Mouse (Mus musculus): ENCODE data around the gene Hba-a2.
A peak's percentile ranks its signal among the peaks of the same experiment; 100 is the strongest.
"Not testable (repeated sequence)": the region's sequence is repeated elsewhere in the genome, so short reads cannot be mapped to it uniquely, and the experiment has no call there.

The Hba-a2 gene

DNA sequence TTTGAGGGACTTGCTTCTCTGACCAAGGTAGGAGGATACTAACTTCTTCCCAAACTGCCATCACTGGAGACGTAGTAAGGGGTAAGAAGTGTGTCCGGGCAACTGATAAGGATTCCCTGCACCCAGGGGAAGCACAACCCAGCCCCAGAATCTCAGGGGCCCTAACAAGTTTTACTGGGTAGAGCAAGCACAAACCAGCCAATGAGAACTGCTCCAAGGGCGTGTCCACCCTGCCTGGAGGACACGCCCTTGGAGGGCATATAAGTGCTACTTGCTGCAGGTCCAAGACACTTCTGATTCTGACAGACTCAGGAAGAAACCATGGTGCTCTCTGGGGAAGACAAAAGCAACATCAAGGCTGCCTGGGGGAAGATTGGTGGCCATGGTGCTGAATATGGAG is at the start of gene Hba-a2:
Hba-a2 (plus strand) TSS at position 287 of the 400 bp plus-strand sequence.
- DNase-seq, result not testable (repeated sequence)

DNA sequence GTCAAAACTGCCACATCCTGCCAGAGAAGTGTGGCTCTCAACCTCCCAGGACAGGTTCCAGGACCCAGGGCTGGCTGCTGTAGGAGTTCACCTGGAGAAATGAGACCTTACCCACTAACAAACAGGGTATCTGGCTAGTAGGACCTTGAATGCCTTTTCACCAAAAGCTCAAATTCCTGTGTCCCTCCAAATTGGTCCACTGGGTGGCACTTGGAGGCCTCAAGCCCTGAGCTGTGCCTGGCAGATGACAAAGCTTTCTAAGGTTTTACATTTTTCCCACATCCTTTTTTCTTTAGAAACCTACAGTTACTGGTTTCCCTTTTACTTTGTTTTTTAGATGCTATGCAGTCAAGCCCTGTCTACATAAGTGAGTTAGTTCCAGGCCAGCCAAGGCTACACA is 49.2 kb upstream of the Hba-a2 start:
- no peak for DNase-seq

DNA sequence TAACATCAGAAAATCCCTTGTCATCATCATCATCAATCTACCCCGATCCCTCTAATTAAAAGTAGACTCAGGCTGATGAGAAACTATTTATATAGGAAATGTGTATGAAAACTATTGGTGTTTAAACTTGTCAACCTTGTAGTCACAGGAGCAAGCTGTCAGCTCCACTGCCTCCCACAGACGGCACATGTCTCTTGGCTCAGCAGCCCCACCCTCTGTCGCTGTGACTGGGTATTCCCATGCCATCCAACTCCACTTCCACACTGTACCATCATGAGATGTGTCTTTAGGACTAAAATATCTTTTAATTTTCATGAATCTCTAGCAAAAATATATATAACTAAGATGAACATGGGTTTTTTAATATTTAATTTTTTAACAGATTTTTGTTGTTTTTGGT is 47.9 kb upstream of the Hba-a2 start:
- DNase-seq, result no peak

DNA sequence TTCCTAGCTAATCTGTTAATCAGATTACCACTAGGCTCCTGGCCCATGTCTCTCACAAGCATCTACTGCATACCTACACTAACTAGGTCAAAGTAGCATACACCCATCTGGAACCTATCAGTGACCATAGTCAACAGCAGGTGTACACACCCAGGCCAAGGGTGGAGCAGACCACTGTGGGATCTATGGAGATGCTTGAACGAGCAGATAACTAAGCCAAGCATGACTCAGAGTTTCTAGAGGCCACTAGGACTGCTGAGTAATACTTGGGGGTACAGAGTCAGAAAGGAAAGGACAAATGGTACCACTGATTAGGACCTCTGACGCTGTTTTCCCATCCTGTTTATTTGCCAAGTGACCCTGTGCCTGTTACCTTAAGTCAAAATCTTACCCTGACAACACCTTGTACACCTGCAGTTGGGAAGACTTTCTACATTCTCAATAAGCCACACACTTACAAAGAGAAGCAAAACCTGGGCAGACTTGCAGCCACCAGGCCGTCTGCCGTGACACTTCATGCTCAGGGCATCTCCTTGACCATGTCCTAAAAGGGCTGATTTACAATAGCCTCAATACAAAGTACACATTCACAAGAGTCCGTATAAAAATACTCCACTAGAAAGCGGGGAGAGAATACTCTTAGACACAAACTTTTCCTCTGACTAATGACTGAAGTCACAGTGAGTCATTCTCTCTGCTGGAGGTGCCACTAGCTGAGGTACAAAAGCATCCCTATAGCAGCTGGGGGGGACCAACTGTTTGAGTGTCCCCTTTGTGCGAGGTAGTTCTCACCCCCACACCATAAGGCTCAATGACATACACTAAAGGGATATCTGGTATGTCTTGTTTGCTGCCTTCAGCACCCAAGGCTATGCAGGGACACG is 45.2 kb upstream of the Hba-a2 start:
- DNase-seq, result no peak

DNA sequence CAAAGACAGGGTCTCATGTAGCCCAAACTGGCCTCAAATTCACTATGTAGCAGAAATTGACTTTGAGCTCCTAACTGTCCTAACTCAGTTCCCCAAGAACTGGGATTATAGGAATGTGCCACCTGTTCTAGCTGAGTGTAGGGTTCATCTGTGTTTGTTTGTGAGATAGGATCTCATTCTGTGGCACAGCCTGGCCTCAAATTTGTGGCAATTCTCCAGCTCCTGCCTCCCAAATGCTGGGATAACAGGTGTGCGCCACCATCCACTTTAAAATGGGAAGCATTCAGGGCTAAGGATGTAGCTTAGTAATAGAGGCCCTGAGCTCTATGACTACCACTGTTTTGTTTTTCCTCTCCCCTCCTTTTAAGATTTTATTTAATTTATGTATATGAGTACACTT is 43.2 kb upstream of the Hba-a2 start:
- DNase-seq, result peak; percentile 52

DNA sequence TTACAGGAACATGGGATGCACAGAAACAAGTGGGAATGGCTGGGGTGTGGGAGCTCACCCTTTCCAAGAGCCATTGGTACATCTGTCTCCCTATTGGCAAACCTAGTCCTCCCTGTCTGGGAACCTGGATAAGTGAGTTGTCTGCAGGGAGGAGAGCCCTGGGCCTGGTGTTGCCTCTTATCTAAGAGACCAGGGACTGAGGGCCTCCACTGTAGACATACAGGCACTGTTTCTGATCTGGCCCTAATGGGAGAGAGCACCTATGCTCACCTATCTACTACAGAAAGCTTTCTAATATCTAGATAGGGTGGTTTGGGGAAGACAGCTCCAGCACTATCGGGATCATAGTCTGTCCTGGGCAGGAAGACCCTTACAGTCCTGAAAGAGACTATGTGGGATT is 40.1 kb upstream of the Hba-a2 start:
- DNase-seq, result no peak

DNA sequence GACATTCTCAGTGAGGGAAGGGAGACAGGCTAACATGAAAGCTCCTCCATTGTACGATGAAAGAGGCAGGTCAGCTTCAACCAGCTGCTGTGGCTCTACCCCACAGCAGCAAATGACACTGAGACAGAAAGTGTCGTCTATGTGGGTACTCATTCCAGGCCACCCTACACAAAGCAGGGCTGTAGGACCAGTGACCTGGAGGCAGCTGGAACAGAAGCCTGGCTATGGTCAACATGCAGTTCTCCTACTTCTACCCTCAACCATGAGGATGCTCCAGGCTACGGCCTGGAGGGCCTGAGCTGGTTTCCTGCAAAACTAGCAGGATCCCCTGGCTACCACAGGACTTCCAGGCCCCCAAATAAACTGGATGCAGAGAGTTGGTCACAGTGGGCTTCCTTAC is 39.7 kb upstream of the Hba-a2 start:
- DNase-seq, result no peak

DNA sequence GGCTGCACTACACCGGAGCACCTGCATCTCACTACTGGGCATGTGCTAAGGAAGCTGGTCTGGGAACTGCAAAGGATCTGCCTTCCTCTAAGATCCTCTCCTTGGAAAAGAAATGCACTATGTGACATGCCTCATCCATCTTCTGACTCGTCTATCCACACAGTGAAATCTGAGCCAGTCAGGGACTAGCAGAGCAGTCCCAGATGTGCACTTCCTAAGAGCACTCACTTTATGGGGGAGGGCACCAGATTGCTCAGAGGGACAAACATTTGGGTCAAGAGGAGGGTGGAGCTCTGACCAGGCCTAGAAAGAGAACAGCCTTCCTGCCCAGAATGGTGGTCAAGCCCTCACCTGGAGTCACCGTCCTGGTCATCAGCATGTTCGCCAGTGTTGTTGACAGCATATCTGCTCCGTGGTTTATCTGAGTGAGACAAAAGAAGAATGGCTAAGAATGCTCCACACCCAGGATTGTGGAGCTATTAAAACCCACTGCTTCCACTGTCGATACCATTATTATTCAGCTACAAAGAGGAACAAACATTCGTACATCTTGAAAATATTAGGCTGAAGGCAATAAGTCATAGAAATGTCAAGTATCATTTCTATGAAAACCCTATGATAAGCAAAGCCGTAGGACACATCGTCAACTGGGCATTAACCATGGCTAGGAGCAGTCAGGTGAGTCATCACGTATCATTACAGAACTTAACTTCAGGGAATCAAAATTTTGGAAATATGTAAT is 33.4 kb upstream of the Hba-a2 start:
- no peak for DNase-seq

DNA sequence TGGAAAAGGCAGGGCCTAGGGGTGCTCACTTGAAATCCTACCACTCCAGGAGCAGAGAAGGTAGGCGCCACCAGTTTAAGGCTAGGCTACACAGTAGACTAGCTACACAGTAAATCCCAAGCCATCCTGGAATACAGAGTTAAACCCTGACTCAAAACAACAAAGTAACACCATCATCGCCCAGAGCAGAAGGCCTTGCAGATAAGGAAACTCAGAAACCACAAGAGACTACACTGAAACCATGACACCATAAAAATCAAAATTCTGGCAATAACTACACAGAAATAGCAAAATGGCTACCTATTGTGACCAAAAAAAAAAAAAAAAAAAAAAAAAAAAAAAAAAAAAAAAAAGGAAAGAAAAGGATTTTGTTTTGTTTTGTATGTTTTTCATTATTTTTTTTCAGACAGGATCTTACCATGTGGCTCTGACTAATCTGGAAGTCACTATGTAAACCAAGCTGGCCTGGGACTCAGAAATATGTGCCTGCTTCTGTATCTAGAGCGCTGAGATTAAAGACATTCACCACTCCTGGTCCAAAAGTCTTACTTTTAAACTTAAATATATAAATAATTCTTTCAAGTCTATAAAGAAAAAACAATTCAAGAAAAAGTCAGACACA is 31.1 kb upstream of the Hba-a2 start:
- no peak for DNase-seq

DNA sequence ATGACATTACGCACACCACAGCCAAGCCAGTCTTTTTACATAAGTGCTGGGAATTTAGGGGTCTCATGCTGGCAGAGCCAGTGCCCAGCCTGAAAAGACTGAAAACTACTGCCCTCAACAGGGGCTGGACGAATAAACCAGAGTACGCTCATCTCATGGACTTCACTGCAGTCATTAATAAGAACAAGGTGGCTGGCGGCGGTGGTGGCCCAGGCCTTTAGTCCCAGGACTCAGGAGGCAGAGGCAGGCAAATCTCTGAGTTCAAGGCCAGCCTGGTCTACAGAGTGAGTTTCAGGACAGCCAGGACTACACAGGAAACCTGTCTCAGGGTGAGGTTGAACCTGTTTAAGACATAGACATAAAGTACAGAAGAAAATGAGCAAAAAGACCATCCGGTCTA is 30.1 kb upstream of the Hba-a2 start:
- DNase-seq, result no peak

DNA sequence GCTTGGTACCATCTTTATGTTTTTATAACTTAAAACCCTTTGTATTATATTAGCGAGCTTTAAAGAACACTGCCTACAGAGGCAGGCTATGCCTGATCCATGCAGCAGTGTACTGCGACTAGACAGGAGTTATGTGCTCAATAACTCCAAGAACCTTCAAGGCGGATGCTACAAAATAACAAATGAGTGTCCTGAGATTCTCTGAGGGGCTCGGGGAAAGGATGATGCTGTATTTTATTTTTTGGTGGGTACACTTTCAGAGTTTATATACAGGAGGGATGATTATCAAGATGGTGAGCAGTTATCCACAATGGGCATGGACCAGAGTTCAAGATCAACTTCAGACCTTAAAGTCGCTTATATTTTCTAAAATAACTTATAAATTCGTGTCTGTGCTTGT is 29.5 kb upstream of the Hba-a2 start:
- peak; percentile 22 for DNase-seq

DNA sequence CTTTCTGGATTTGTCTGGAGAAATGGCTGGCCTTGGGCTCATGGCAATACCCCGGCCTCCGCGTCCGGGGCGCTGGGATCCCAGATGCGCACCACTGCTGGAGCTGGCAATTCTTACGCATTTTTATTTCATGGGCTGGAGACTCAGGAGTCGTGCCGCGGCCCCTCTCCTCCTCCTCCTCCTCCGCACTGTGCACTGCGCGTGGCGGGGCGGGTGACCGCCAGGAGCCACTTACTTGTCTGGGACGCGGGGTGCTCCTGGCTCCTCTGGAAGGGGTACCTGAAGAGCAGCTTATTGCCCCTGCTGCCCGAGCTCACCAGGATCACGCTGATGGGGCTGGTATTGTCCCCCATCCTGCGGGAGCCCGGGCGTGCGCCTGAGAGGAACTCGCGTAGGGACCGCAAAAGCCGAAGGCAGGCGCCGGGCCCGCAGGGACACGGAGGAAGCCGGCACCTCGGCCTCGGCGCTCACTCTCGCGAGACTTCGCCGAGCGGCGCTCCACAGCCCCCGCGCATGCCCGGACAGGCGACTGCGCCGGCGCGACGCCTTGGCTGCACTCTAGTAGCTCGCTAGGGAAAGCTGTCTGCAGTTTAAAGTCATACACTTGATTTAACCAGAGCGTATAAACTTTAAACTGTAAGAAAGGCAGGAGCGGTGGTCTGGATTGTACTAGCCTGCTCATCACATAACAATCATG is 29.0 kb upstream of the Hba-a2 start, which contains the start of gene Nprl3:
Nprl3 (minus strand) TSS at position 520 of the 697 bp plus-strand sequence.
- DNase-seq, result peak; percentile 94

DNA sequence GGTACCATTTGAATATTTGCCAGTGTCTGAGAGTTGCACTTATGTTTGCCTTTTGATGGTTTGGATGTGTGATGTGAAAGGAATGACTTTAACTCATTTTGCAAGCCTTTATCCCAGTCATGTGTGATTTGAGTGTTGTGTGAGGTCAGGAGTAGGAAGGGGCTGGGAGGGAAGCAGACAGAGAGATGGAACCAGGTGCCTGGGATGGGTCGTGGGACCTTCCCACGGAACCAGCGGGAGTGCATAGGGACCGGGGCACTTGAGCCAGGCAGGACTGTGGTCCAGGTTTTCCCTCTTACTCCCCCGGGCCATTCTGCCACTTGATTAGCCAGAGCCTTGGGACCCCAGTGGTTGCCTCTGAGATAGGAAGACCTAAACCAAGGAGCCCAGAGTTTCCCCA is 28.3 kb upstream of the Hba-a2 start:
- DNase-seq, result no peak

DNA sequence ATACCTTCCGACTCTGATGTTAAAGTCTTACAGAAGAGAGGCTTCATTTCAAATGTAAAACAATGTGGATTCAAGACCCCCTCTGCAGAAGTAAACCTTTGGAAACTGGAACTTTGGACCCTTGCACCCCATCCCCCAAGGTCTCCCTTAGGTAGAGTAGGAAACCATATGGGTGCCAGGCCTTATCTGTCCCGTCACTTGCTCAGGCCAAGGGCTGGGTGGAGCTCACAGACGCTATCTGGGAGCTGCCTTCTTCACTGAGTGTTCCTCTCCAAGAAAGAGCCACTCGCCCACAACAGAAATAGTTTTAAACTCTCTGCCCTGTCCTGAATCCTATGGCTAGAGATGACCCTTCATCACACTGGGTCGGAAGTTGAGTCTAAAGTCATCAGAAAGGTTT is 27.3 kb upstream of the Hba-a2 start:
- DNase-seq, result no peak

DNA sequence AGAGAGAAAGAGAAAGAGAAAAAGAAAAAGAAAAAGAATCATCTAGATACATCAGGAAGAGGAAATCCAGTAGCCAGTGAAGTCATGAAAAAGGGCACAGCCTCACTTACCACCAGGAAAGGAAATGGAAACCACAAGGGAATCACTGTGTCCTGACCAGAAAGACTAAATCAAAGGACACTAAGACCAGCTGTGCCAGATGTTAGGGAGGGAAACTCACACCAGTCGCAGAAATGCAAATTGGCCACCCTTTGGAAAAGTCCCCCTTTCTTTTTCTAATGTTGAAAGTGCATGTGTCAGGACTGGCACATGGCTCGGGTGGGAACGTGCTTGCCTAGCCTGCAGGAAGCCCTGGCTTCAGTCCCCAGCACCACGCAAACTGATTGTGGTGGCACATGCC is 25.1 kb upstream of the Hba-a2 start:
- no peak for DNase-seq

DNA sequence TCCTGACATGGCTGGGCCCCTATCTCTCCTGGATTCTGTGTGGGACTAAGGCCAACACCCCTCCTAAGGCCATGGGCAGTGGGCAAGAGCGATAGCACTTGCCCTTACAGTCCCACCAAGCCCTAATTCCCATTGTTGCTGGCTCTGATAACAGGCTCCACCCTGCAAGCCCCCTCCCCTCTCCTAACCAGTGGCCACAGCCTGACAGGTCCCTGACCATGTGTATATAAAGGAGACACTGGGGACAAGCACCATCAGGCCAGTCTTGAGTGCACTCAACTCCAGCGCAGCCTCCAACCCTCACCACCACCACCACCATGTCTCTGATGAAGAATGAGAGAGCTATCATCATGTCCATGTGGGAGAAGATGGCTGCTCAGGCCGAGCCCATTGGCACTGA is 19.9 kb upstream of the Hba-a2 start, which contains the start of gene Hba-x:
Hba-x (plus strand) TSS at position 54 of the 400 bp plus-strand sequence.
- no peak for DNase-seq

DNA sequence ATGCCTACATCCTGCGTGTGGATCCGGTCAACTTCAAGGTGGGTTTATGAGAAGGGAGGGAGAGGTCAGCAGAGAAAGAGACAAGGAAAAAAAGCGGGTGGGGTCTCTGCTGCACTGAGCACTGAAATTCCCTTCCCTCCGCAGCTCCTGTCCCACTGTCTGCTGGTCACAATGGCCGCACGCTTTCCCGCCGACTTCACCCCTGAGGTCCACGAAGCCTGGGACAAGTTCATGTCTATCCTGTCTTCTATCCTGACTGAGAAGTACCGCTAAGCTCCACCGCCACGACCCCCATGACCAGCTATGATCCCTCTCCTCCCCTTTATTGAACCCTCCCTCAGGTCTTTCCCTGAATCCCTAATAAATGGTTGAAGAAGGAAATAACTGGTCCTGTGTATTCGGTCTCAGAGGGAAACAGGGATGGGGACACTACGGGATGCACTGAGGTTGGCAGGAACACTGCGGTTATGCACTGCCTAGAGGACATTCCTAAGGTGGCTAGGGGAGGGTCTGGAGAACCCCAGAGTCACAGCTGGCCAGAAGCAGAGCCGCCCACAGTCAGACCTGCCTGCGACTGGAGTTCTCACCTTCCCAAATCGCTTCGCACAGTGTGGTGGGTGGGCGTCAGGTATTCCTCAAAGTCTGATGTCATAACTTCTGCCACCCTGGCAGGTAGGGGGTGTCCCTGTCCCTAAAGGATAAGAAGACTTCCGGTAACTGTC is 18.4 kb upstream of the Hba-a2 start:
- no peak for DNase-seq

DNA sequence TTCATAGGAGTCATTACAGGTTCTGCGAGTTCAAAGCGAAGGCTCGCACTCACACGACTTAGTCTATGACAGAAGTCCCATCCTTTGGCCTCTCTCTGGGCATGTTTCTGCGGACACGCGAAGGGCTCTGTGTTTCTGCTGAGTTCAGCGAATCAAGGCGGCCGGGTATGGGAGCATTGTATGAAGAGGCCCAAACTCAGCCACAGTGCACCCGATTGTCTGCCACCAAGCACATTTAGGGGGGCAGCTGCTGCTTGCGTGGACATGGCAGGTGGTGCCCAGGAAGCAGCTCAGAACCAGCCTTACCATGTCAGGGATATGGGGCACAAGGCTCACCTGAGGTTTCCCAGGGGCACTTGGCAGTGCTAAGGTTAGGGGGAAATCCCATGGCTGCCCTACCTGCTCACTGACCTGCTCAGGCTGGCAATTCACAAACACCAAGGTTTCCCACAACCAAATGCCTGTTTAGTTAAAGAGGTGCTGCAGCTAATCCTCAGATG is 17.8 kb upstream of the Hba-a2 start:
- DNase-seq, result no peak

DNA sequence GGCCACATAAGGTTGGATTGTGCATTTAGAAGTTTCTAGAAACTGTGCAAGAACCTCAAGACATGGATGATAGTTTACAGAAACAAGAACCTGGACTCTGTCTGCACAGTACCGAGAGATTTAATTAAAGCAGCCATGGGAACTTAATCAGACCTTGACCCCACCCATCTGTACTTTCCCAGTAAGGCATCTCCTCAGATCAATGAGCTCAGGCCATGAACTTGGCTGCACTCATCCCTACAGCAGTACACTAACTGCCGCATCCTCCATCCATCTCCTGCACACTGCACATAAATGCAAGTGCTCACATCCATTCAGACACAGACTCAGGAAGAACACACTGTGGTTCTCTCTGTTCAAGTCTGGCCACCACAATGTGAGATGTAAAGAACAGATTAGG is 15.6 kb upstream of the Hba-a2 start:
- no peak for DNase-seq

DNA sequence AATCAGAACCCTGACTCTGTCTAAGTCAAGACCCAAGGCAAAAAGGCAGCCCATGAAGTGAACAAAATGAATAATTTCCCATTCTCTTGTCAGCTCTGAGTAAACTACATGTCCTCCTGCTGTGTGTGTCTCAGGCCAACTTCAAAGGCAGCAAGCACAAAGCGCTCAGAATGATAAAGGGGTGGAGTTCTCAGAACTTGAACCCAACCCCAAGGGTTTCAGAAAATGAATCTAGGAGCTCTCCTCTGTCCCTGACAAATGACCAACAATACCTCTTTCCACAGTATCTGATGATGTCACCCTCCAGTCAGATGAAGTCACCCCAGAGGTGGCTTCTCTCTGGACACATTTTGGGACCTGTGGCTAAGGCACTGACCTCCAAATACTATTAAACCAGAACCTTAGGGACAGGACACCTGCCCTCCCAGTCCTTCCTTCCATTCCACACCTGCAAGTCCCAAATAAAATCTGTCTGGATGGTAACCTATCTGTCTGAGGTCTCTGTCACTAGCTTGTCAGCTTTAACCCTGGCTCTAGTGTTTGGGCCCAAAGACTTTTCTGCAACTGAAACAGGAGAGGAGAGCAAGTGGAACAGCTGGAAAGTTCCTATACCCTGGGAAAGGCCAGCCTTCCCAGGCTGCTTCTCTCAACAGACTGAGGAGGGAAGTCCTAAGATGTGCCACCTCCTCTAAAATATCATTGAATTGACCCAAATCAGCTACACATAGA is 14.7 kb upstream of the Hba-a2 start:
- DNase-seq, result no peak

DNA sequence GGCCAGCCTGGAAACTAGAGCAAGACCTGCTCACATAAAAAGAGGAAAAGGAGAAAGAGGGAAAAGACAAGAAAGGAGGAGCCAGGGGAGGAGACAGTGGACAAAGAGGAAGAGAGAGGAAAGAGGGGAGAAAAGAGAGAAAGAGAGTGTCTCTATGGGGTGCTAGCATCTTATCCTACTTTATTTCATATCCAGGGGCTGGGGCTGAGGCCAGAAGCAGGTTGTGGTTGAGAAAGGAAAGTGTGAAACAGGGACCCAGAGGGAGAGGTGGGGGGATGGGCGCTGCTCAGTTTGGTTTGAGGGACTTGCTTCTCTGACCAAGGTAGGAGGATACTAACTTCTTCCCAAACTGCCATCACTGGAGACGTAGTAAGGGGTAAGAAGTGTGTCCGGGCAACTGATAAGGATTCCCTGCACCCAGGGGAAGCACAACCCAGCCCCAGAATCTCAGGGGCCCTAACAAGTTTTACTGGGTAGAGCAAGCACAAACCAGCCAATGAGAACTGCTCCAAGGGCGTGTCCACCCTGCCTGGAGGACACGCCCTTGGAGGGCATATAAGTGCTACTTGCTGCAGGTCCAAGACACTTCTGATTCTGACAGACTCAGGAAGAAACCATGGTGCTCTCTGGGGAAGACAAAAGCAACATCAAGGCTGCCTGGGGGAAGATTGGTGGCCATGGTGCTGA is 13.1 kb upstream of the Hba-a2 start, which contains the start of gene Hba-a1:
Hba-a1 (plus strand) TSS at position 421 of the 687 bp plus-strand sequence.
- DNase-seq, result not testable (repeated sequence)

All from cerebellum, adult 9-10 months (tissue).